Mouse (Mus musculus): ENCODE results near the gene Uqcrh. TPM values are rescaled to one million over a fixed set of nuclear protein-coding genes. Genes with fewer than 3 reads are reported as not detected.

Gene Uqcrh
- polyA plus RNA-seq, 1 experiment from 2014 or later, result 469 TPM

GRCm38 (mm10) chr4:116052526-116053293 lies 22.2 kb downstream of the Uqcrh start:
- Histone ChIP-seq H3K27ac (peak overlapping the region; percentile 97), H3K9me3 (no peaks in the 10 kb centered on the region), H3K27me3 (no peaks in the 10 kb centered on the region), H3K4me1 (peaks cover 34% of the 10 kb centered on the region), H3K36me3 (0 out of 2 replicates have a peak, but pooled peaks cover 1% of the 10 kb centered on the region), H3K9ac (peak overlapping the region; percentile 33), H3K4me3 (peak overlapping the region; percentile 60), H3K4me2 (peak overlapping the region; percentile 82)
- WGBS, result 5% methylated on average over 22 of the region's 22 CpGs
- ATAC-seq (ENCODE audit: borderline replicate concordance, extremely low read depth, low FRiP score, low TSS enrichment), result peak; percentile 69; the same call in 1 of the 2 replicates

GRCm38 (mm10) chr4:116049211-116049610 lies 25.7 kb downstream of the Uqcrh start:
- 55% methylated on average over 3 of the region's 3 CpGs for WGBS

GRCm38 (mm10) chr4:116048130-116048920 lies 26.5 kb downstream of the Uqcrh start:
- no peak overlapping the region for H3K9ac ChIP-seq
- 37% methylated on average over 7 of the region's 7 CpGs for WGBS
- peaks cover 43% of the 10 kb centered on the region for H3K4me1 ChIP-seq

More at GRCm38 (mm10) chr4:116049211-116049610, 25.7 kb downstream of the Uqcrh start:
- peaks cover 46% of the 10 kb centered on the region for H3K4me1 ChIP-seq
- H3K27ac ChIP-seq, result 0 out of 2 replicates have a peak overlapping the region, but pooled peaks have one; percentile 75
- no peaks in the 10 kb centered on the region for H3K27me3 ChIP-seq
- H3K9me3 ChIP-seq, result no peaks in the 10 kb centered on the region
- no peak overlapping the region for H3K4me2 ChIP-seq
- ATAC-seq (ENCODE audit: borderline replicate concordance, extremely low read depth, low FRiP score, low TSS enrichment), result no peak
- H3K4me3 ChIP-seq, result no peak overlapping the region
- no peak overlapping the region for H3K9ac ChIP-seq
- H3K36me3 ChIP-seq, result peaks cover 7% of the 10 kb centered on the region; the same call in 1 of the 2 replicates

GRCm38 (mm10) chr4:116047681-116048080 lies 27.2 kb downstream of the Uqcrh start:
- 69% methylated on average over 1 of the region's 1 CpGs for WGBS
- H3K4me2 ChIP-seq, result no peak overlapping the region; the same call in 1 of the 2 replicates
- no peak for ATAC-seq (ENCODE audit: borderline replicate concordance, extremely low read depth, low FRiP score, low TSS enrichment)

More at GRCm38 (mm10) chr4:116048130-116048920, 26.5 kb downstream of the Uqcrh start:
- ATAC-seq (ENCODE audit: borderline replicate concordance, extremely low read depth, low FRiP score, low TSS enrichment), result peak; percentile 85
- Histone ChIP-seq H3K4me3 (no peak overlapping the region), H3K36me3 (peaks cover 11% of the 10 kb centered on the region; the same call in 1 of the 2 replicates), H3K27me3 (no peaks in the 10 kb centered on the region), H3K27ac (peak overlapping the region; percentile 75), H3K4me2 (peak overlapping the region; percentile 9; the same call in 1 of the 2 replicates), H3K9me3 (no peaks in the 10 kb centered on the region)

DNA sequence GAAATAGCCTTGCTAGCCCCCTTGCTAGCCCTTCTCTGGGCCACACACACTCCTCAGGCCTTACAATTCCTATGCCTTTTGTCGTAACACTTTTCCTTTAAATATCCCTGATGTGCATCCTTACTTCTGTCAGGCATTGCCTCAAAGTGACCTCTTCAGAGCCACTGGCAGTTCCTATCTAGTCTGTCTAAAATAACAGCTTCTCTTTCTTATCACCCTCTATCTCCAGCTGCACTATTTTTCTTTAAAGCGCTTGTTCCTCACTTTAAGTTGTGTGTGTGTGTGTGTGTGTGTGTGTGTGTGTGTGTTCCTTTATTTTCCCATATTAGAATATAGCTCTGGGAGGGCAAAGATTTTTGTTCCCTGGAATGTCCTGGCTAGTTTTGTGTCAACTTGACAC lies 28.3 kb downstream of the Uqcrh start:
- H3K27me3 ChIP-seq, result no peaks in the 10 kb centered on the region
- WGBS, result 91% methylated on average over 2 of the region's 2 CpGs
- no peak overlapping the region for H3K9ac ChIP-seq
- H3K4me2 ChIP-seq, result no peak overlapping the region
- no peaks in the 10 kb centered on the region for H3K9me3 ChIP-seq
- no peak for ATAC-seq (ENCODE audit: borderline replicate concordance, extremely low read depth, low FRiP score, low TSS enrichment)
- peaks cover 17% of the 10 kb centered on the region for H3K36me3 ChIP-seq
- H3K27ac ChIP-seq, result no peak overlapping the region
- H3K4me3 ChIP-seq, result no peak overlapping the region
- H3K4me1 ChIP-seq, result peaks cover 32% of the 10 kb centered on the region

More at GRCm38 (mm10) chr4:116047681-116048080, 27.2 kb downstream of the Uqcrh start:
- Histone ChIP-seq H3K27ac (peak overlapping the region; percentile 60), H3K4me3 (no peak overlapping the region), H3K9ac (no peak overlapping the region), H3K9me3 (no peaks in the 10 kb centered on the region), H3K4me1 (peaks cover 42% of the 10 kb centered on the region), H3K36me3 (peaks cover 11% of the 10 kb centered on the region; the same call in 1 of the 2 replicates), H3K27me3 (no peaks in the 10 kb centered on the region)

- no peak for ATAC-seq (ENCODE audit: borderline replicate concordance, extremely low read depth, low FRiP score, low TSS enrichment)
- Histone ChIP-seq H3K4me3 (no peak overlapping the region), H3K4me2 (no peak overlapping the region), H3K9ac (no peak overlapping the region), H3K4me1 (peaks cover 10% of the 10 kb centered on the region; the same call in 1 of the 2 replicates), H3K36me3 (peaks cover 27% of the 10 kb centered on the region), H3K9me3 (no peaks in the 10 kb centered on the region), H3K27me3 (no peaks in the 10 kb centered on the region), H3K27ac (no peak overlapping the region)
- WGBS, result 71% methylated on average over 3 of the region's 3 CpGs
These were observed 32.7 kb downstream of the Uqcrh start for GRCm38 (mm10) chr4:116042186-116042585.

GRCm38 (mm10) chr4:116040466-116040865 lies 34.4 kb downstream of the Uqcrh start:
- H3K27ac ChIP-seq, result no peak overlapping the region
- no peaks in the 10 kb centered on the region for H3K27me3 ChIP-seq
- ATAC-seq (ENCODE audit: borderline replicate concordance, extremely low read depth, low FRiP score, low TSS enrichment), result no peak
- 80% methylated on average over 2 of the region's 2 CpGs for WGBS
- H3K9ac ChIP-seq, result no peak overlapping the region
- peaks cover 30% of the 10 kb centered on the region for H3K36me3 ChIP-seq
- H3K4me1 ChIP-seq, result no peaks in the 10 kb centered on the region
- no peaks in the 10 kb centered on the region for H3K9me3 ChIP-seq
- H3K4me3 ChIP-seq, result no peak overlapping the region
- no peak overlapping the region for H3K4me2 ChIP-seq

DNA sequence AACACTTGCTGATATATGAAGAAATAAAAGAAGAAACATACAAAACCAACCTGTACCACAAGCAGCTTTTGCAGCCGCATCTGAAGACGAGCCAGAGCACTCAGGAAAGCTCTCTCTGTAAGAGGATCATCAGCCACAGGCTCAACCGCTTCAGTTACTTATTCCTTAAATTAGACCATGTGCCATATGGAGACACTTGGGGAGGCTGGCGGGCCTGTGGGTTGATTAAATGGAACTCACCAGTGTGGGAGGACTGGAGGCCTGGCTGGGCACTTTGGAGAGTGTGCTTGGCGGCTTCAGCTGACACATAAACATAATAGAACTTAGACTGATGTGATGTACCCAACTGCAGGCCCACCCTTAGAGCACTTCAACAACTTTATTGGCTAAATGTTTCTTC lies 41.5 kb downstream of the Uqcrh start:
- Histone ChIP-seq H3K4me3 (no peak overlapping the region), H3K9ac (no peak overlapping the region), H3K9me3 (no peaks in the 10 kb centered on the region), H3K27me3 (no peaks in the 10 kb centered on the region), H3K27ac (no peak overlapping the region), H3K4me2 (no peak overlapping the region), H3K36me3 (peaks cover 34% of the 10 kb centered on the region), H3K4me1 (no peaks in the 10 kb centered on the region)
- ATAC-seq (ENCODE audit: borderline replicate concordance, extremely low read depth, low FRiP score, low TSS enrichment), result no peak
- 92% methylated on average over 5 of the region's 5 CpGs for WGBS

- H3K9ac ChIP-seq, result no peak overlapping the region
- no peak overlapping the region for H3K4me3 ChIP-seq
- no peaks in the 10 kb centered on the region for H3K9me3 ChIP-seq
- H3K27ac ChIP-seq, result no peak overlapping the region
- H3K27me3 ChIP-seq, result no peaks in the 10 kb centered on the region
- no peak for ATAC-seq (ENCODE audit: borderline replicate concordance, extremely low read depth, low FRiP score, low TSS enrichment)
- peaks cover 34% of the 10 kb centered on the region for H3K36me3 ChIP-seq
- H3K4me2 ChIP-seq, result no peak overlapping the region
- WGBS, result 86% methylated on average over 9 of the region's 9 CpGs
- no peaks in the 10 kb centered on the region for H3K4me1 ChIP-seq
These were observed 42.0 kb downstream of the Uqcrh start for GRCm38 (mm10) chr4:116032906-116033305.

DNA sequence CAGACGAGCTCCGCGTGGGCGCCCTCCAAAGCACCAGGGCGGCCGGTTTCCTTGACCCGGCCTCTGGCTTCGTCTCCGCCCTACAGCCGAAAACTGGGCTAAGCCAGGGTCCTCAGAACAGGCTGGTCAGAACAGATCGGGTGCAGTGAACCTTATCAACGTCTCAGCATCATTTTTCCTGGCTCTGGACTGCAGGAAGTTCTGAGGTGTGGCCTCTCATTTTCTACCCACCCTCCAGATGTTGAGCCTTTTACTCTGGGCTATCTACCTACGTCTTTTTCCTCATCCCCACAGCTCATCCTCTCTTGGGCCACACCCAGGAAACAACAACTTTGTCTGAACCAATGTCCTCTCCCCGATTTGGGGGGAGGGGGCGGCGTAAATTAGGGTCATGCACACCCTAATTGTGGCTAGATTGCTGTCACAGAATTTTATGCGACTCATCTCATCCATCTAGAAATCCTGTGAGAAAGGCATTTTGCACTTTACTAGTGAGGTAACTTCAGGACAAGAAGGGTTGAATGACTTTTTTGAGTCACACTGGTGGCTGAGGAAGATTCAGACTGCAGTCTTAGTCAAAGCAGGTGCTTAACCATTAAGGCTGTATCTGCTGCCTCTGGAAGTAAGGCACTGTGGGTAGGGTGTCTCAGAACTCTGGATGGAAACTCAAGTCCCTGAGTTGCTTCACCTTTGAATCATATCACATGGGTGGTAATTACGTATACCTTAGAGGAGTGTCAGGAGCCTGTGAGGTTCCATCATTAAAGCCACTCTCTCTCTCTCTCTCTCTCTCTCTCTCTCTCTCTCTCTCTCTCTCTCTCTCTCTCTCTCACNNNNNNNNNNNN lies 56.7 kb downstream of the Uqcrh start, which contains the start of gene Faah:
Gene Faah (minus strand): TSS at position 25 of the 845 bp plus-strand sequence.
- Histone ChIP-seq H3K4me1 (peaks cover 11% of the 10 kb centered on the region; the same call in 1 of the 2 replicates), H3K27ac (peak within 1 kb of the TSS; percentile 54; the same call in 1 of the 2 replicates), H3K27me3 (peaks cover 53% of the 10 kb centered on the region), H3K4me3 (peak within 1 kb of the TSS; percentile 60), H3K9ac (peak within 1 kb of the TSS; percentile 52), H3K9me3 (no peaks in the 10 kb centered on the region), H3K4me2 (peak within 1 kb of the TSS; percentile 96), H3K36me3 (no peaks in the 10 kb centered on the region)
- WGBS, result 11% methylated on average over 18 of the region's 18 CpGs
- peak; percentile 56 for ATAC-seq (ENCODE audit: borderline replicate concordance, extremely low read depth, low FRiP score, low TSS enrichment)
